Mouse (Mus musculus): ENCODE results near the gene Dbndd2. TPM values are rescaled to one million over a fixed set of nuclear protein-coding genes. Genes with fewer than 3 reads are reported as not detected.

Dbndd2 gene
- polyA plus RNA-seq, 1 experiment from 2014 or later, result 48.8 TPM

DNA sequence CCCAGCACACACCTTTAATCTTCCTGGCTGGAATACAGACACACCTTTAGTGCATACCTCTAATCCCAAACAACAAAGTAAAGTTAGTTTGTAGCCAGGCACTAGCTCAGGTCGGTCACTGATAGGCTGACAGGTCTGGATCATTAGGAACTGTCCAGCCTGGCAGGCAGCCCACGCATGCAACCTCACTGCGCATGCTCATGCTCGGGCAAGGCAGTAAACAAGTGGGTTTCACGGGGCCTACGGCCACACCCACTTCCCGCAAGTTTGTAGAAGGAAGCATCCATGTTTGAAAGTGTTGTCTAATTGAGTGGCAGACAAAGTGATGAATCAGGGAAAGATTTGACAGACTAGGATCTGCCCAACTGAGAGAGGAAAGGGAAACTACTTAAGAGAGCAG is 56.7 kb downstream of the Dbndd2 start:
- in situ Hi-C loops (cut with MboI; ENCODE audit: low pct_unique_long_range_greater_than_20kb), result loop anchor here (25.0 kb wide), 1 partner anchor 430 kb away; no protein-coding TSS in a partner anchor
- CTCF ChIA-PET, result interaction anchor here (1.3 to 4.4 kb wide), 3 partner anchors 8 to 21 kb away, joined by 3 to 31 read pairs (median 3); no protein-coding TSS in a partner anchor
- no peaks in the 10 kb centered on the region for H3K27me3 ChIP-seq
- TF ChIP-seq CTCF (IDR thresholded peaks at IDR 0.05), result no peak
- ATAC-seq (no peak), DNase-seq (ENCODE audit: low read depth, low spot score) (no peak)
- POLR2A ChIA-PET, result no interaction called here

Other genes starting within 250 kb of the Dbndd2 start
- not detected for gene Svs2, start 247.6 kb upstream of the Dbndd2 start, polyA plus RNA-seq (2021)
- gene Svs3b, start 229.5 kb upstream of the Dbndd2 start, polyA plus RNA-seq (2021), result not detected
- gene Svs4, start 207.6 kb upstream of the Dbndd2 start, polyA plus RNA-seq (2021), result not detected
- gene Svs3a, start 196.8 kb upstream of the Dbndd2 start, polyA plus RNA-seq (2021), result not detected
- not detected for gene Svs6, start 169.4 kb upstream of the Dbndd2 start, polyA plus RNA-seq (2021)
- gene Svs5, start 153.4 kb upstream of the Dbndd2 start, polyA plus RNA-seq (2021), result not detected
- gene Slpi, start 97.0 kb upstream of the Dbndd2 start, polyA plus RNA-seq (2021), result 149 TPM
- 0.06 TPM for gene Rbpjl, start 83.0 kb upstream of the Dbndd2 start, polyA plus RNA-seq (2021)
- 0.10 TPM for gene Matn4, start 80.9 kb upstream of the Dbndd2 start, polyA plus RNA-seq (2021)
- 672 TPM for gene Sdc4, start 42.2 kb upstream of the Dbndd2 start, polyA plus RNA-seq (2021)
- gene Sys1, start 29.1 kb upstream of the Dbndd2 start, polyA plus RNA-seq (2021), result 55.1 TPM
- 18.5 TPM for gene Gm20458, start 25.1 kb upstream of the Dbndd2 start, polyA plus RNA-seq (2021)
- gene Trp53tg5, start 12.4 kb upstream of the Dbndd2 start, polyA plus RNA-seq (2021), result 0.39 TPM
- 136 TPM for gene Pigt, start 11.4 kb downstream of the Dbndd2 start, polyA plus RNA-seq (2021)
- 0.15 TPM for gene Wfdc2, start 76.3 kb downstream of the Dbndd2 start, polyA plus RNA-seq (2021)
- gene Spint3, start 87.4 kb downstream of the Dbndd2 start, polyA plus RNA-seq (2021), result not detected
- gene Wfdc6a, start 99.3 kb downstream of the Dbndd2 start, polyA plus RNA-seq (2021), result not detected
- not detected for gene Eppin, start 107.5 kb downstream of the Dbndd2 start, polyA plus RNA-seq (2021)
- not detected for gene Wfdc6b, start 127.4 kb downstream of the Dbndd2 start, polyA plus RNA-seq (2021)
- not detected for gene Wfdc8, start 127.5 kb downstream of the Dbndd2 start, polyA plus RNA-seq (2021)
- gene Wfdc16, start 152.7 kb downstream of the Dbndd2 start, polyA plus RNA-seq (2021), result not detected
- not detected for gene Wfdc10, start 169.9 kb downstream of the Dbndd2 start, polyA plus RNA-seq (2021)
- gene Wfdc9, start 170.5 kb downstream of the Dbndd2 start, polyA plus RNA-seq (2021), result not detected
- gene Wfdc11, start 188.0 kb downstream of the Dbndd2 start, polyA plus RNA-seq (2021), result not detected
- not detected for gene Wfdc13, start 199.0 kb downstream of the Dbndd2 start, polyA plus RNA-seq (2021)
- not detected for gene Spint4, start 212.4 kb downstream of the Dbndd2 start, polyA plus RNA-seq (2021)
- not detected for gene Spint5, start 229.2 kb downstream of the Dbndd2 start, polyA plus RNA-seq (2021)

All from Patski (cell line).